Mouse (Mus musculus) urinary bladder, postnatal 10 days (tissue): ENCODE results near the gene Stat4.

ENCODE experiments used
- DNase-seq: peaks from one replicate; pipeline ENCODE4 v3.0.0; 2022; ENCODE audit warnings: low spot score

Stat4 gene

DNA sequence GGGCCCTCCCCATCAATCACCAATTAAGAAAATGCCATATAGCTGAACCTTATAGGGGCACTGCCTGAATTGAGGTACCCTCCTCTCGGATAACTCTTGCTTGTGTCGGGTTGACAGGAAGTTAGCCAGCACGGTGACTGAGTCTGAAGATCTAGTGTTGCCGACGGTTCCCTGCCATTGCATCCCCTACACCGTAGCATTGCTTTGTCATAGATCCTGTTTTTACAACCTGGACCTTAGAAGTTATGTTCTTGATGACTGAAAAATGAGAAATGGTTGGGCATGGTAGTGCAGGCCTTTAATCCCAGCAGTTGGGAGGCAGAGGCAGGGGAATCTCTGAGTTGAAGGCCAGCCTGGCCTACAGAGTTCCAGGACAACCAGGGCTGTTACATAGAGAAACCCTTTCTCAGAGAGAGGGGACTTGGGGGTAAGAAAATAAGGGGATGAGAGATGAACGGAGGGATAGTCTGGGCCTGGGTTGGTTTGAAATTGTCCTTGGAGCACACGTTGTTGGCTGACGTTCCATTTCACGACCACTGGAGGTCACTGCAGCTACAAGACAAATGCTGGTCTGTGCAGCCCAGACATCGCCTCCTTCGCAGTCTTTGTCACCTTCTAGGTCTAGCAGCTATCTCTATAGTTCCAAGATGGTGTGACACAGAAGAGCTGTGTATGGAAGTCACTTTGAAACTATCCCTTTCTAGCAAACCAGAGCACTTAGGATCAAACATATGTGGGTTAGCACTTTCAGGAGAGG lies 159.4 kb downstream of the Stat4 start:
- DNase-seq = no peak

DNA sequence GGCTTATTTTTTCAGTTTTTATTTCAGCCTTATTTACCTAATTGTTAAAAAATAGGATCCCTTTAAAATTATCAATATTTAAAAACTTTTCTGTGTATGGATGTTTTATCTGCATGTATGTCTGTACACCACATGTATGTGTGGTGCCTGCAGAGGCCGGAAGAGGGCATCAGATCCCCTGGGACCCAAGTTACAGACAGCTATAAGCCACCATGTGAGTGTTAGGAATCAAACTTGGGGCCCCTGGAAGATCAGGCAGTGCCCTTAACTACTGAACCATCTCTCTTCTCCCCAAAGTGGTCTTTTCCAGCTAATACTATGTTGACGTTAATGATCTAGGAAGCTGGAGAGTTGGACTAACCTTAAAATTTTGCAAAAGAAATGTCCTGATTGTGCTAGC lies 160.5 kb downstream of the Stat4 start:
- no peak for DNase-seq

GRCm38 (mm10) chr1:52148178-52148577 lies 161.2 kb downstream of the Stat4 start:
- DNase-seq = no peak

DNA sequence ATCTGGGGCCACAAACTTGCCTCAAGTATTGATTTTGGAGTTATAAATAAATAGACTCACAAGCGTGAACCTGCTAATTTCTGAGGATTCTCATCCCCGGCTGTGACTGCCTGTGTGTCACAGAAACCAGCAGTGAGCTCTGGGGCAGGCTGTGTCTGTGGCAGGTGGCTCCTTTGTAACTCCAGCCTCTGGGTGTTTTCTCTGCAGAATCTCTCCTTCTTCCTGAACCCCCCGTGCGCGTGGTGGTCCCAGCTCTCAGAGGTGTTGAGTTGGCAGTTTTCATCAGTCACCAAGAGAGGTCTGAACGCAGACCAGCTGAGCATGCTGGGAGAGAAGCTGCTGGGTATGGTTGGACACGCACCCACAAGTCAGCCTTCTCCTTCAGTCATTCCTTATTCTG lies 161.7 kb downstream of the Stat4 start:
- DNase-seq = no peak

DNA sequence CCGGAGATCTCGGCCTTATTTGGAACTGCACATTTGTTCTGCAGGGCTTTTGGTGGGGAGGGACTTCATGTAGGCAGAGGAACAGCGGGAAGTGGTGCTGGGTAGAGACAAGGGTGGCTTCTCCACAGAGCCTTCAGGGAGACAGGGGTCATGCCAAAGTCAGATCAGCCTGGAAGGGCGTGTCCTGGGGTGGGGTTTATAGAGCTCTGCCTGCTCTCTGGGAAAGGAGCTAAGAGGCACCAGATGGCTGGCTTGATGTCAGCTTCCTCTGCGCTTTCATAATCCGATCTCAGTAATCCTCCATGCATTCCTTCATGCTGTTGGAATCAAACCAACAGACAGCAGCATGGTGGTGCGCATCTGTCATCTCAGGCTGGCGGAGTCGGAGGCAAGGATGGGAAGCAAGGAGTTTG lies 163.0 kb downstream of the Stat4 start:
- no peak for DNase-seq

DNA sequence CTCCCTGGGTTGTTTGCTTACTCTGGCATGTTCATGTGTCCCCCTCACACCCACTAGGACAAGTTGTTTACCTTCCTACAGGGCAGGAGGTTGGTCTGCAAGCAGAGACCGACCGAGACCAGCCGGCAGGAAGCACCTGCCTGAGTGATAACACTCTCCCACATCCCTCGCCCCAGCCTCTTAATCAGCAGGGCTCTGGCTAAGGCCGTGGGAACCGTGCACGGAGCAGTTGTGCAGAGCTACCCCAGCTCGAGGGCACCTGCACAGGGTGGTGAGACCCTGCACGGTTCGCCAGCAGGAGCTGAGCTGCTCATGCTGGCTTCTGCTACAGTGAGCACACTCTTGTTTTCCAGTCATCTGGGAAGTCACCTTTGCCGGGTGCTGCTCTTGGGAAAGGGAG lies 163.7 kb downstream of the Stat4 start:
- no peak for DNase-seq

DNA sequence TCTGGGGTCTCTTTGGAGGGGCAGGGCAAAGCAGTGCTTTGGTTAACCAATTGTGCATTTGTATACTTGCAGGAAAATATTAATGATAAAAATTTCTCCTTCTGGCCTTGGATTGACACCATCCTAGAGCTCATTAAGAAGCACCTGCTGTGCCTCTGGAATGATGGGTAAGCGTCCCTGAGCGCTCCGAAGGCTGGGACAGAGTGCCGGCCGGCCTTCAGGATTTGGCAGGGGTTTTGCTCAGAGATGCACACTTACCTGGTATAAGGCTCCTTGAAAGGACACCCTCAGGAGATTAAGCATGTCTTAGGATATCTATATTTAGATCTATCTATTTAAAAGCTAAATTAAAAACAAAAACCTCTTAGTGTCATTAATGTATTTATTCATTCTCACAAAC lies 164.2 kb downstream of the Stat4 start:
- no peak for DNase-seq

DNA sequence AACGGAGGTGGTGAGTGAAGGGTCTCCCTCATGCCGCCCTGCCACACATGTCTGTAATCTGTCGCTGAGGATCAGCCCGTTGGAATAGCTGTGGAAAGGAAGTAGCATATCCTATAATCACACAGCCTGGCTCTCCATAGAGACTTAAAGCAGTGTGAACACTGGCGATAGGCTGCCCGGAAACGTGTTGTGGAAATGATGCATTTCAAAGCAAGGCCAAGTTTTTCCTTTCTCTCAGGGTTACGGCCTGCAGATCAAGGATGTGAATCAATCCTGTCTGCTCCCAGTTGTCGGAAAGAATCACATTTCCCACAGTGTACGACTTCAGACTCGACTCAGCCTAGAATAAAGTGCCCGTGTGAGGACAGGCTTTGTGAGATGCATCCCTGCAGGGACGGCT lies 165.4 kb downstream of the Stat4 start:
- no peak for DNase-seq

- DNase-seq = no peak
Measured at GRCm38 (mm10) chr1:52152936-52153335, 166.0 kb downstream of the Stat4 start.

DNA sequence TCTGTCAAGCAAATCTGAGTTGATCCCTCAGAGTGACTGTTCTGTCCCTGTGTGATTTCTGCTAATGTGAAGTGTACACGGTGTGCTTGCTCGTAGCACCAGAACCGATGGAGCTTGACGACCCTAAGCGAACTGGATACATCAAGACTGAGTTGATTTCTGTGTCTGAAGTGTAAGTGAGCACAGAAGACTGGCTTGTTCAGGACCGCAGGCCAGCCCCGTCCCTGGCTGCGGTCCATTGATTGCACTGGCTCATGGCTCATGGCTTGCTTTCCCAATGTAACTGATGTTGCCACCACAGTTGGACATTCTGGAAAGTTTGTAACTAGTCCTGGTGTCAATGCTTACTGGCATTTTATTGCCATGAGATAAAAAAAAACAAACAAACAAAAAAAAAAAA lies 167.9 kb downstream of the Stat4 start:
- no peak for DNase-seq

GRCm38 (mm10) chr1:52156351-52156750 lies 169.4 kb downstream of the Stat4 start:
- DNase-seq = no peak
